Mouse (Mus musculus): ENCODE measurements around the gene Tsx. TPM values are rescaled to one million over a fixed set of nuclear protein-coding genes. Genes with fewer than 3 reads are reported as not detected.

Gene Tsx
- polyA plus RNA-seq (2016; fragmentation: Nextera tagmentation; extraction: Ambion mirVana), result 0.60 TPM in 1 of 2 replicates, not detected in the other

DNA sequence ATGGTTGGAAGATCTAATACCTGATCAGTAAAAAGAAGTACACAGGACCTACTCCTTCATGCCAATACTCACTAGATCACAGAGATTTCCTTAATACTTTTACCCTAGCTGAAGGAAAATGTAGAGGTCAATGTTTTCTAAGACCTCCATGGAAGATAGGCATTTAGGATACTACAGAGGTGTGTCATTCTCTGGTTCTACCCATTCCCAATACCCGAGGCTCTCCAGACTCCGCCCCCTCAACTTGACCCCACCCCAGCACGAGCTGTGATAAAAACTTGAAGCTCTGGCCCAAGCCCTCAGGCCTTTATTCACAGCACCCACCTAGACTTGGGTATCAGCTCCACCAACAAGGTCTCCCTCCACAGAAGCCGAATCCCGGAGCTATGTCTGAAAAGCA, at the start of gene Tsx:
TSS of gene Tsx (plus strand) at position 301 of the 400 bp plus-strand sequence.
- Histone ChIP-seq H3K27ac (no peak within 1 kb of the TSS), H3K27me3 (peaks cover 56% of the 10 kb centered on the region), H3K4me1 (no peaks in the 10 kb centered on the region), H3K4me3 (no peak within 1 kb of the TSS), H3K9ac (no peak within 1 kb of the TSS), H3K9me3 (replicated peaks) (no peaks in the 10 kb centered on the region), H3K4me2 (replicated peaks) (no peak within 1 kb of the TSS), H3K36me3 (no peaks in the 10 kb centered on the region)
- 86% methylated on average over 5 of the region's 5 CpGs for WGBS
- no peak for ATAC-seq (ENCODE audit: low FRiP score)

GRCm38 (mm10) chrX:103366201-103366600, 48.1 kb upstream of the Tsx start:
- no peaks in the 10 kb centered on the region for H3K4me1 ChIP-seq
- H3K9ac ChIP-seq, result no peak overlapping the region
- H3K9me3 ChIP-seq (replicated peaks), result no peaks in the 10 kb centered on the region
- WGBS, result 49% methylated on average over 5 of the region's 5 CpGs
- no peak overlapping the region for H3K4me2 ChIP-seq (replicated peaks)
- ATAC-seq (ENCODE audit: low FRiP score), result no peak
- H3K4me3 ChIP-seq, result no peak overlapping the region
- no peaks in the 10 kb centered on the region for H3K36me3 ChIP-seq
- peaks cover 36% of the 10 kb centered on the region for H3K27me3 ChIP-seq
- H3K27ac ChIP-seq, result no peak overlapping the region

DNA sequence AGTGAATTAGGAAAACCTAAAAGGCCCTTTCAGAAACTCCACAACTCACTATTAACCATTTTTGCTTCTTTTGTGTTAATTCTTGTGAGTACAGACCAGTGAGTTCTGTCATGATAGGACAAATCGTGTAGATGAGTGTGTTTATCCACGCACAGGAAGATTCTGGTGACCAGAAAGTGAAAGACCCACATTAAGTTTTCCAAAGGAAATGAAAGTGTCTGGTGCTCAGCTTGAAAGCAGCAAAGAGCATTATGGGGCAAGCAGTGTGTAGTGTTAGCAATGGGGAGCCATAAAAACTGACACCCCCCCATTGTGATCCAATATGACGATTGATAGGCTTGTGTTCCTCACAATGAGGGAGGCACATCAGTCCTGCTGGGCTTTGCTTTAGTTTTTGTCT, 45.6 kb upstream of the Tsx start:
- no peak overlapping the region for H3K27ac ChIP-seq
- no peak for ATAC-seq (ENCODE audit: low FRiP score)
- H3K9ac ChIP-seq, result no peak overlapping the region
- no peak overlapping the region for H3K4me3 ChIP-seq
- no peaks in the 10 kb centered on the region for H3K36me3 ChIP-seq
- 55% methylated on average over 3 of the region's 3 CpGs for WGBS
- H3K9me3 ChIP-seq (replicated peaks), result no peaks in the 10 kb centered on the region
- H3K4me2 ChIP-seq (replicated peaks), result no peak overlapping the region
- H3K27me3 ChIP-seq, result peaks cover 38% of the 10 kb centered on the region
- H3K4me1 ChIP-seq, result no peaks in the 10 kb centered on the region

- Histone ChIP-seq H3K4me1 (no peaks in the 10 kb centered on the region), H3K36me3 (no peaks in the 10 kb centered on the region), H3K4me2 (replicated peaks) (no peak overlapping the region), H3K4me3 (no peak overlapping the region), H3K27me3 (peaks cover 41% of the 10 kb centered on the region), H3K9ac (no peak overlapping the region), H3K9me3 (replicated peaks) (no peaks in the 10 kb centered on the region), H3K27ac (no peak overlapping the region)
- ATAC-seq (ENCODE audit: low FRiP score), result no peak
- WGBS, result 78% methylated on average over 2 of the region's 2 CpGs
These were observed 43.0 kb upstream of the Tsx start for GRCm38 (mm10) chrX:103371221-103371620.

- Histone ChIP-seq H3K9me3 (replicated peaks) (no peaks in the 10 kb centered on the region), H3K4me3 (no peak overlapping the region)
- no peak for ATAC-seq (ENCODE audit: low FRiP score)
These were observed 42.6 kb upstream of the Tsx start for GRCm38 (mm10) chrX:103371627-103372026.

DNA sequence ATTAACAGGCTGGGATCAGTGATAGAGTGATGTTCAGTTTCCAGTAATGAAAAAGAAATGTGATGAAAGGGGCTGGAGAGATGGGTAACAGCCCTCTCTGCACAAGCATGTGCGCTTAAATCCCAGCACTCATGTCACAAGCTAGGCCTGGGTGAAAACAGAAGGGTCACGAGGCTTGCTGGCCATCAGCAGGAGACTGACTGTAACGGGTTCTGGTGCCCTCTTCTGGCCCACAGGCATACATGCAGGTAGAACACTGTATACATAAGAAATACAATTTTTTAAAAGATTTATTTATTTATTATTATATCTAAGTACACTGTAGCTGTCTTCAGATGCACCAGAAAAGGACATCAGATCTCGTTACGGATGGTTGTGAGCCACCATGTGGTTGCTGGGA, 40.0 kb upstream of the Tsx start:
- H3K27ac ChIP-seq, result no peak overlapping the region
- H3K9me3 ChIP-seq (replicated peaks), result no peaks in the 10 kb centered on the region
- H3K4me2 ChIP-seq (replicated peaks), result no peak overlapping the region
- H3K9ac ChIP-seq, result no peak overlapping the region
- no peak for ATAC-seq (ENCODE audit: low FRiP score)
- no peak overlapping the region for H3K4me3 ChIP-seq
- 58% methylated on average over 5 of the region's 5 CpGs for WGBS
- no peaks in the 10 kb centered on the region for H3K36me3 ChIP-seq
- no peaks in the 10 kb centered on the region for H3K4me1 ChIP-seq
- H3K27me3 ChIP-seq, result peaks cover 36% of the 10 kb centered on the region

More at GRCm38 (mm10) chrX:103371627-103372026, 42.6 kb upstream of the Tsx start:
- peaks cover 40% of the 10 kb centered on the region for H3K27me3 ChIP-seq
- H3K4me2 ChIP-seq (replicated peaks), result no peak overlapping the region
- WGBS, result 49% methylated on average over 2 of the region's 2 CpGs
- H3K9ac ChIP-seq, result no peak overlapping the region
- H3K36me3 ChIP-seq, result no peaks in the 10 kb centered on the region
- H3K4me1 ChIP-seq, result no peaks in the 10 kb centered on the region
- H3K27ac ChIP-seq, result no peak overlapping the region

GRCm38 (mm10) chrX:103384528-103384927, 29.7 kb upstream of the Tsx start:
- WGBS, result 81% methylated on average over 3 of the region's 3 CpGs
- Histone ChIP-seq H3K27me3 (peaks cover 42% of the 10 kb centered on the region; the same call in 1 of the 2 replicates), H3K9ac (no peak overlapping the region), H3K9me3 (replicated peaks) (no peaks in the 10 kb centered on the region), H3K4me1 (no peaks in the 10 kb centered on the region), H3K36me3 (no peaks in the 10 kb centered on the region), H3K27ac (no peak overlapping the region), H3K4me3 (no peak overlapping the region), H3K4me2 (replicated peaks) (no peak overlapping the region)
- no peak for ATAC-seq (ENCODE audit: low FRiP score)

GRCm38 (mm10) chrX:103388131-103388530, 26.1 kb upstream of the Tsx start:
- H3K4me1 ChIP-seq, result no peaks in the 10 kb centered on the region
- 87% methylated on average over 3 of the region's 3 CpGs for WGBS
- no peak overlapping the region for H3K4me3 ChIP-seq
- H3K4me2 ChIP-seq (replicated peaks), result no peak overlapping the region
- H3K9me3 ChIP-seq (replicated peaks), result no peaks in the 10 kb centered on the region
- no peak overlapping the region for H3K27ac ChIP-seq
- H3K27me3 ChIP-seq, result peaks cover 37% of the 10 kb centered on the region
- H3K36me3 ChIP-seq, result no peaks in the 10 kb centered on the region
- no peak for ATAC-seq (ENCODE audit: low FRiP score)
- no peak overlapping the region for H3K9ac ChIP-seq

- no peaks in the 10 kb centered on the region for H3K4me1 ChIP-seq
- no peak overlapping the region for H3K4me2 ChIP-seq (replicated peaks)
- 79% methylated on average over 1 of the region's 1 CpGs for WGBS
- no peak for ATAC-seq (ENCODE audit: low FRiP score)
- H3K9ac ChIP-seq, result no peak overlapping the region
- H3K36me3 ChIP-seq, result no peaks in the 10 kb centered on the region
- peaks cover 48% of the 10 kb centered on the region for H3K27me3 ChIP-seq
- H3K9me3 ChIP-seq (replicated peaks), result no peaks in the 10 kb centered on the region
- H3K4me3 ChIP-seq, result no peak overlapping the region
- H3K27ac ChIP-seq, result no peak overlapping the region
These were observed 20.4 kb upstream of the Tsx start for GRCm38 (mm10) chrX:103393841-103394240.

GRCm38 (mm10) chrX:103405021-103405420, 9.2 kb upstream of the Tsx start:
- H3K27ac ChIP-seq, result no peak overlapping the region
- H3K27me3 ChIP-seq, result peaks cover 54% of the 10 kb centered on the region
- no peak for ATAC-seq (ENCODE audit: low FRiP score)
- no peaks in the 10 kb centered on the region for H3K9me3 ChIP-seq (replicated peaks)
- no peak overlapping the region for H3K9ac ChIP-seq
- 32% methylated on average over 13 of the region's 13 CpGs for whole genome bisulfite sequencing
- no peaks in the 10 kb centered on the region for H3K4me1 ChIP-seq
- no peak overlapping the region for H3K4me3 ChIP-seq
- H3K4me2 ChIP-seq (replicated peaks), result no peak overlapping the region
- no peaks in the 10 kb centered on the region for H3K36me3 ChIP-seq

DNA sequence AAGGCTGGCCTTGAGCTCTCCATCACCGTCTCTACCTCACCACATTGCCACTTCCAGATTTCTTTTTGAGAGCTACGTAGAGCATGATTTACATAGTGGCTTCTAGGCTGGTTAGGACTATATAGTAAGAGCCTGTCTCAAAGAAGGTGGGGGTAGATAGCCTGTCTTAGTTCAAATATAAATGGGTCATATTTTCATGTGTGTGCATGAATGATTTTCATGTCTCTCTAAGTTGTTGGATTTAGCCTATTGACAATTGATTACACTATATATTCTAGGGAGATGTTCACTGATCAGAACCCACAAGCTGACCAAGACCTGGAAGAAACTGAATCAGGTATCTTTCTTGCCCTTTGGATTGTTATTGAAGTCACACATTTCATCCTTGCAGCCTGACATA, 7.4 kb downstream of the Tsx start, which contains the start of gene Gm26992:
TSS of gene Gm26992 (plus strand) at position 301 of the 400 bp plus-strand sequence.
- no peak within 1 kb of the TSS for H3K4me3 ChIP-seq
- H3K4me2 ChIP-seq (replicated peaks), result no peak within 1 kb of the TSS
- 86% methylated on average over 2 of the region's 2 CpGs for WGBS
- peaks cover 40% of the 10 kb centered on the region for H3K27me3 ChIP-seq
- H3K4me1 ChIP-seq, result no peaks in the 10 kb centered on the region
- no peaks in the 10 kb centered on the region for H3K9me3 ChIP-seq (replicated peaks)
- no peak within 1 kb of the TSS for H3K9ac ChIP-seq
- no peaks in the 10 kb centered on the region for H3K36me3 ChIP-seq
- ATAC-seq (ENCODE audit: low FRiP score), result no peak
- no peak within 1 kb of the TSS for H3K27ac ChIP-seq

- Histone ChIP-seq H3K4me3 (no peak overlapping the region), H3K9ac (no peak overlapping the region), H3K36me3 (no peaks in the 10 kb centered on the region), H3K27ac (no peak overlapping the region), H3K4me1 (no peaks in the 10 kb centered on the region), H3K27me3 (peaks cover 40% of the 10 kb centered on the region), H3K4me2 (replicated peaks) (no peak overlapping the region), H3K9me3 (replicated peaks) (no peaks in the 10 kb centered on the region)
- WGBS, result 75% methylated on average over 7 of the region's 7 CpGs
- ATAC-seq (ENCODE audit: low FRiP score), result no peak
These were observed 13.4 kb downstream of the Tsx start for GRCm38 (mm10) chrX:103427677-103428076.

DNA sequence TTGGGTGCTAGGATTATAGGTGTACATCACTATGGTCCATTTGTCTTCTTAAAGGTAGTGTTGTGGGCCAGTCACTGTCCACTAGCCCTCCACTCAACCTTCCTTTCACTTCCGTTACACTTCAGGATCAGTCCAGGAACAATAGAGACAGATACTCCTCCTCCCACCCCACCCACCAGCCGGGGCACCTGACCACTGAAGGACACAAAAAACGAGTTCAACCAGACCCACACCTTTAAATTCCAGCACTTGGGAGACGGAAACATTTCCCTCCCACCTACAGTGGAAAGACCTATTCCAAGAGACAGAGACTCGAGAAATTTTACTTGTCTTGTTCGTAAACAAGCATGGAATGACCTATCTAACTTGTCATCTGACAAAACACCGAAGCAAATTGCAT, 18.0 kb downstream of the Tsx start:
- WGBS, result 78% methylated on average over 7 of the region's 7 CpGs
- H3K4me2 ChIP-seq (replicated peaks), result no peak overlapping the region
- H3K4me1 ChIP-seq, result no peaks in the 10 kb centered on the region
- ATAC-seq (ENCODE audit: low FRiP score), result no peak
- H3K36me3 ChIP-seq, result no peaks in the 10 kb centered on the region
- no peak overlapping the region for H3K4me3 ChIP-seq
- H3K27me3 ChIP-seq, result peaks cover 44% of the 10 kb centered on the region
- no peaks in the 10 kb centered on the region for H3K9me3 ChIP-seq (replicated peaks)
- H3K27ac ChIP-seq, result no peak overlapping the region
- no peak overlapping the region for H3K9ac ChIP-seq
